Mouse (Mus musculus): ENCODE data around the gene Lrrc7.
"Not testable (repeated sequence)": the region's sequence is repeated elsewhere in the genome, so short reads cannot be mapped to it uniquely, and the experiment has no call there.

The Lrrc7 gene

GRCm38 (mm10) chr3:158168454-158168853 is 393.6 kb downstream of the Lrrc7 start:
- in situ Hi-C loops (cut with MseI, MboI): no loop called here

- in situ Hi-C loops (cut with MseI, MboI): no loop called here
Measured at GRCm38 (mm10) chr3:158165004-158165403, 397.0 kb downstream of the Lrrc7 start.

GRCm38 (mm10) chr3:158164452-158164851 is 397.6 kb downstream of the Lrrc7 start:
- in situ Hi-C loops (cut with MseI, MboI): no loop called here

- in situ Hi-C loops (cut with MseI, MboI): no loop called here
Measured at GRCm38 (mm10) chr3:158163127-158163526, 398.9 kb downstream of the Lrrc7 start.

- in situ Hi-C loops (cut with MseI, MboI): no loop called here
Measured at GRCm38 (mm10) chr3:158161924-158162490, 400.0 kb downstream of the Lrrc7 start.

GRCm38 (mm10) chr3:158155515-158156286 is 406.3 kb downstream of the Lrrc7 start:
- in situ Hi-C loops (cut with MseI, MboI): no loop called here

- in situ Hi-C loops (cut with MseI, MboI): no loop called here
Measured at GRCm38 (mm10) chr3:158154134-158154533, 407.9 kb downstream of the Lrrc7 start.

GRCm38 (mm10) chr3:158148998-158149397 is 413.0 kb downstream of the Lrrc7 start:
- in situ Hi-C loops (cut with MseI, MboI): no loop called here

GRCm38 (mm10) chr3:158140629-158141028 is 421.4 kb downstream of the Lrrc7 start:
- in situ Hi-C loops (cut with MseI, MboI): no loop called here

- in situ Hi-C loops (cut with MseI, MboI): no loop called here
Measured at GRCm38 (mm10) chr3:158137796-158138195, 424.2 kb downstream of the Lrrc7 start.

- in situ Hi-C loops (cut with MseI, MboI): no loop called here
Measured at GRCm38 (mm10) chr3:158131672-158132071, 430.3 kb downstream of the Lrrc7 start.

- in situ Hi-C loops (cut with MseI, MboI): no loop called here
Measured at GRCm38 (mm10) chr3:158131233-158131632, 430.8 kb downstream of the Lrrc7 start.

GRCm38 (mm10) chr3:158122899-158123298 is 439.1 kb downstream of the Lrrc7 start:
- in situ Hi-C loops (cut with MseI, MboI): no loop called here

- in situ Hi-C loops (cut with MseI, MboI): no loop called here
Measured at GRCm38 (mm10) chr3:158105260-158105659, 456.8 kb downstream of the Lrrc7 start.

- in situ Hi-C loops (cut with MseI, MboI): no loop called here
Measured at GRCm38 (mm10) chr3:158103467-158103866, 458.6 kb downstream of the Lrrc7 start.

GRCm38 (mm10) chr3:158102530-158102929 is 459.5 kb downstream of the Lrrc7 start:
- in situ Hi-C loops (cut with MseI, MboI): not testable (repeated sequence)

GRCm38 (mm10) chr3:158102043-158102442 is 460.0 kb downstream of the Lrrc7 start:
- in situ Hi-C loops (cut with MseI, MboI): not testable (repeated sequence)

GRCm38 (mm10) chr3:158093919-158094318 is 468.1 kb downstream of the Lrrc7 start:
- in situ Hi-C loops (cut with MseI, MboI): no loop called here

- in situ Hi-C loops (cut with MseI, MboI): no loop called here
Measured at GRCm38 (mm10) chr3:158091601-158092000, 470.4 kb downstream of the Lrrc7 start.

- in situ Hi-C loops (cut with MseI, MboI): no loop called here
Measured at GRCm38 (mm10) chr3:158077828-158078227, 484.2 kb downstream of the Lrrc7 start.

- in situ Hi-C loops (cut with MseI, MboI): no loop called here
Measured at GRCm38 (mm10) chr3:158077380-158077772, 484.6 kb downstream of the Lrrc7 start.

GRCm38 (mm10) chr3:158076685-158077379 is 485.2 kb downstream of the Lrrc7 start:
- in situ Hi-C loops (cut with MseI, MboI): no loop called here

GRCm38 (mm10) chr3:158075004-158075403 is 487.0 kb downstream of the Lrrc7 start:
- in situ Hi-C loops (cut with MseI, MboI): no loop called here
